Mouse (Mus musculus) limb, embryonic 15.5 days (tissue): ENCODE measurements at regions not wholly inside any gene's neighbourhood (a gene's known extent, or its start where the extent isn't known, plus 50 kb on each side); places are given as distances from the start of the nearest gene placed in this dataset.

ENCODE experiments used
- ATAC-seq: fragments of 200-750 bp; cut with Nextera tagmentation; 2 replicates; pipeline ENCODE4 v1.8.0; 2017; ENCODE audit warnings: low read depth, moderate TSS enrichment; ENCODE audit not compliant: insufficient number of reproducible peaks, low FRiP score, low TSS enrichment
- H3K27ac ChIP-seq: fragments of 300-500 bp; sonication (generic); 2 replicates; pipeline ENCODE4 v1.5.1; 2015; ENCODE audit warnings: moderate library complexity, mild to moderate bottlenecking, inconsistent platforms
- H3K27me3 ChIP-seq: fragments of 300-500 bp; sonication (generic); 2 replicates; pipeline ENCODE4 v1.6.1; 2015; ENCODE audit warnings: inconsistent platforms
- H3K36me3 ChIP-seq: fragments of 300-500 bp; sonication (generic); 2 replicates; pipeline ENCODE4 v1.6.1; 2015; ENCODE audit warnings: inconsistent platforms
- H3K4me1 ChIP-seq: fragments of 300-500 bp; sonication (generic); 2 replicates; pipeline ENCODE4 v1.6.1; 2015; ENCODE audit warnings: inconsistent platforms
- H3K4me2 ChIP-seq: fragments of 300-500 bp; sonication (generic); 2 replicates; pipeline ENCODE4 v1.6.1; 2015; ENCODE audit warnings: mild to moderate bottlenecking, inconsistent platforms
- H3K4me3 ChIP-seq: fragments of 300-500 bp; sonication (generic); 2 replicates; pipeline ENCODE4 v1.5.1; 2015; ENCODE audit warnings: mild to moderate bottlenecking, inconsistent platforms
- H3K9ac ChIP-seq: fragments of 300-500 bp; sonication (generic); 2 replicates; pipeline ENCODE4 v1.6.1; 2015; ENCODE audit warnings: inconsistent platforms
- H3K9me3 ChIP-seq: fragments of 300-500 bp; sonication (generic); 2 replicates; pipeline ENCODE4 v1.6.1; 2016; ENCODE audit warnings: inconsistent platforms
- WGBS: fragments of 180-500 bp; shearing (Covaris S2); methylation state at CpG from one replicate; pipeline ENCODE4 v1.1.7; 2015; 5-methylcytosine and 5-hydroxymethylcytosine counted together

GRCm38 (mm10) chr14:105841888-105842287, 54.7 kb downstream of the Spry2 start:
- Histone ChIP-seq H3K36me3 (no peaks in the 10 kb centered on the region), H3K9me3 (no peaks in the 10 kb centered on the region), H3K27ac (no peak overlapping the region), H3K4me1 (0 out of 2 replicates have a peak, but pooled peaks cover 2% of the 10 kb centered on the region), H3K9ac (no peak overlapping the region), H3K4me2 (no peak overlapping the region), H3K27me3 (no peaks in the 10 kb centered on the region), H3K4me3 (no peak overlapping the region)
- no peak for ATAC-seq

- Histone ChIP-seq H3K9ac (no peak overlapping the region), H3K9me3 (no peaks in the 10 kb centered on the region), H3K4me2 (no peak overlapping the region), H3K36me3 (no peaks in the 10 kb centered on the region), H3K4me1 (0 out of 2 replicates have a peak, but pooled peaks cover 2% of the 10 kb centered on the region), H3K4me3 (no peak overlapping the region), H3K27ac (no peak overlapping the region), H3K27me3 (no peaks in the 10 kb centered on the region)
- WGBS = 65% methylated on average over 3 of the region's 3 CpGs
- ATAC-seq = no peak
These were observed 59.1 kb downstream of the Spry2 start for GRCm38 (mm10) chr14:105837533-105837932.

DNA sequence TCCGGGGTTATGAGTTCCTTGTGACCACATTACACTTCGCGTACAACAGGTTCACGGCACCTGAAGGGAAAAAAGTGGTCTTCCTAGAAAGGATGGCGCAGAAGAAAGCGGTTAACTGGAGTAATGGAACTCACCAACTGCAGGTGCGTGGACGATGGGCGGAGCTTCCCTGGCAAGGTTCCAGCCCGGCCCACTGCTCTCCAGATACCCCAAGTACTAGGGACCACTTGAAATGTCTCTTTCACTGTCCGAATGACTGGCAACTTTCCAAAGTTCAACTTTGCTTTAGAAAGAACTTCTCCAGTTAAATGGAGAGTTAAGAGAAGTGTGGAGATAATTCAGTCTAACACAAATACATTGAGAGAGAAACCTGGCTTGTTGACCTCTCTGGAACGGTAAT, 65.9 kb downstream of the Spry2 start:
- no peaks in the 10 kb centered on the region for H3K36me3 ChIP-seq
- WGBS = 79% methylated on average over 12 of the region's 12 CpGs
- ATAC-seq = no peak
- no peak overlapping the region for H3K4me3 ChIP-seq
- H3K9ac ChIP-seq = no peak overlapping the region
- no peak overlapping the region for H3K4me2 ChIP-seq
- no peaks in the 10 kb centered on the region for H3K4me1 ChIP-seq
- no peaks in the 10 kb centered on the region for H3K9me3 ChIP-seq
- no peaks in the 10 kb centered on the region for H3K27me3 ChIP-seq
- no peak overlapping the region; the same call in 1 of the 2 replicates for H3K27ac ChIP-seq

DNA sequence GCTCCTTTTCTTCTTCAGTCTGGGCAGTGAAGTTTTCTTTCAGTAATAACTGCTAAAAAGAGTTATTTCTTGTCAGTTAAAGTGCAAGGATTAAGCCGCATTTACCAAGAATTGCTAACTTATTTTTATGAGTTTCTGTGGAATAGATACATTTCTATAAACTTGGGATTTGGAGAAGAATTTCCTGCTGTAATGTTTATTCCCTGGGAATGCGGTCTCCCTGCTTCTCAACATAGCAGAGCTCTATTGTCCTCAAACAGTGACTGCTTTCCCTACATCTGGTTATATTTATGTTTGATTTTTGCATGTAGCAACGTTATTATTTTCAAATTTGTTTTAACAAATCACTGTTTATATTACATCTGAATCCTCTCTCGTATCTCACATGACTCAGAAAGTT, 66.3 kb downstream of the Spry2 start:
- Histone ChIP-seq H3K27me3 (no peaks in the 10 kb centered on the region), H3K36me3 (no peaks in the 10 kb centered on the region), H3K9ac (no peak overlapping the region), H3K4me1 (no peaks in the 10 kb centered on the region), H3K4me2 (no peak overlapping the region), H3K4me3 (no peak overlapping the region), H3K9me3 (no peaks in the 10 kb centered on the region), H3K27ac (no peak overlapping the region; the same call in 1 of the 2 replicates)
- no peak for ATAC-seq
- WGBS = 37% methylated on average over 4 of the region's 4 CpGs

GRCm38 (mm10) chr14:105823129-105823528, 73.5 kb downstream of the Spry2 start:
- Histone ChIP-seq H3K4me1 (no peaks in the 10 kb centered on the region), H3K9me3 (no peaks in the 10 kb centered on the region), H3K4me2 (no peak overlapping the region), H3K27me3 (no peaks in the 10 kb centered on the region), H3K9ac (no peak overlapping the region), H3K4me3 (no peak overlapping the region), H3K36me3 (no peaks in the 10 kb centered on the region), H3K27ac (no peak overlapping the region)
- 81% methylated on average over 8 of the region's 8 CpGs for WGBS
- ATAC-seq = no peak

DNA sequence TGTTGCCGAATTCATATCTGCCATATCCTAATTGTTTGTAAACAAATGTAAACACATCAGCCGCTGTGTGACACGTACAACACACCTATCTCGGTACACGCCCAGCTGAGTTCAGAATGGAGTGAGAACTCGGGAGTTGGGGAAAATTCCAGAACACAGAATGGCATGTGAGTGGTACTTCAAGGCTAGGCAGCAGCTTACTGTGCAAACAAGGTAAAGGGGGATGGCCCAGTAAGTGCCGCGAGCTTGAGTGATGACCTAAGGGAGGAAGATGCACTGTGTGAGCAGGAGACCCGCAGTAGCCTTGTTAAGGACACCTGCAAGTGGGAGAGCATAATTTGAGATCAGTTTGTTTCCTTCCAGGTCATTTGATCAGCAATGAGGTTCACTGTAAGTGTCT, 74.0 kb downstream of the Spry2 start:
- Histone ChIP-seq H3K4me1 (no peaks in the 10 kb centered on the region), H3K4me3 (no peak overlapping the region), H3K9ac (no peak overlapping the region), H3K4me2 (no peak overlapping the region), H3K27ac (no peak overlapping the region), H3K27me3 (no peaks in the 10 kb centered on the region), H3K36me3 (no peaks in the 10 kb centered on the region), H3K9me3 (no peaks in the 10 kb centered on the region)
- 88% methylated on average over 9 of the region's 9 CpGs for WGBS
- no peak for ATAC-seq

DNA sequence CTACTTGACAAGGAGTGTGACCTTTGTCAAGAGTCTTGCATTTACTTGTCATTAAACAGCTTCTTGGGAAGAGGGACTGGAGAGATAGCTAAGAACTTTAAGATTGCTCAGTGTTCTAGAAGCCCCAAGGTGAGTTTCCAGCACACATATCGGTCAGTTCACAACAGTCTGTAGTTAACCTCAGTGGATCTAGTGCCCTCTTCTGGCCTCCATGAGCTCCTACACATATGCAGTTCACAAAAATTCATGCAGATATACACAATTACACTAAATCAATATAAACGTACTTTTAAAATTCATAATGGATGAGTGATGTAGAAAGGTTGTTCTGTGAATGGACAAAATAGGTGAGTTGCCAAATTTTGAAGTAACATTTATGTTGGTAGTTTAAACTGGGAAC, 77.1 kb downstream of the Spry2 start:
- no peaks in the 10 kb centered on the region for H3K36me3 ChIP-seq
- no peak overlapping the region for H3K9ac ChIP-seq
- H3K4me2 ChIP-seq = no peak overlapping the region
- H3K27me3 ChIP-seq = no peaks in the 10 kb centered on the region
- no peak overlapping the region for H3K4me3 ChIP-seq
- no peak overlapping the region for H3K27ac ChIP-seq
- ATAC-seq = no peak
- peaks cover 9% of the 10 kb centered on the region for H3K4me1 ChIP-seq
- H3K9me3 ChIP-seq = no peaks in the 10 kb centered on the region
- WGBS = 95% methylated on average over 2 of the region's 2 CpGs

GRCm38 (mm10) chr14:105818841-105819240, 77.8 kb downstream of the Spry2 start:
- WGBS = 91% methylated on average over 3 of the region's 3 CpGs
- no peak overlapping the region for H3K4me3 ChIP-seq
- H3K9ac ChIP-seq = no peak overlapping the region
- peaks cover 9% of the 10 kb centered on the region for H3K4me1 ChIP-seq
- no peaks in the 10 kb centered on the region for H3K27me3 ChIP-seq
- no peaks in the 10 kb centered on the region for H3K36me3 ChIP-seq
- no peak overlapping the region for H3K27ac ChIP-seq
- H3K4me2 ChIP-seq = no peak overlapping the region
- no peak for ATAC-seq
- H3K9me3 ChIP-seq = no peaks in the 10 kb centered on the region

DNA sequence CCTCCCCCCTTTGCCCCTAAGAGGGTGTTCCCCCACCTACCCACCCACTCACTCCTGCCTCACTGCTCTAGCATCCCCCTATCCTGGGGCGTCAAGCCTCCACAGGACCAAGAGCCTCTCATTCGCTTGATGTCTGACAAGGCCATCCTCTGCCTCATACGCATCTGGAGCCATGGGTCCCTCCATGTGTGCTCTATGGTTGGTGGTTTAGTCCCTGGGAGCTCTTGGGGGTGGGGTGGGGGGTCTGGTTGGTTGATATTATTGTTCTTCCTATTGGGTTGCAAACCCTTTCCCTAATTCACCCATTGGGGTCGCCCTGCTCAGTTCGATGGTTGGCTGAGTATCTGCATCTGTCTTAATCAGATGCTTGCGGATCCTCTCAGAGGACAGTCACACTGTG, 79.1 kb downstream of the Spry2 start:
- H3K27me3 ChIP-seq = no peaks in the 10 kb centered on the region
- no peak for ATAC-seq
- no peak overlapping the region for H3K27ac ChIP-seq
- no peaks in the 10 kb centered on the region for H3K36me3 ChIP-seq
- H3K4me2 ChIP-seq = no peak overlapping the region
- peaks cover 9% of the 10 kb centered on the region for H3K4me1 ChIP-seq
- no peak overlapping the region for H3K9ac ChIP-seq
- no peaks in the 10 kb centered on the region for H3K9me3 ChIP-seq
- 96% methylated on average over 6 of the region's 6 CpGs for WGBS
- no peak overlapping the region for H3K4me3 ChIP-seq

GRCm38 (mm10) chr14:105815827-105816226, 80.8 kb downstream of the Spry2 start:
- ATAC-seq = no peak
- Histone ChIP-seq H3K4me3 (peak overlapping the region; percentile 23), H3K9ac (no peak overlapping the region), H3K36me3 (no peaks in the 10 kb centered on the region), H3K4me1 (peaks cover 9% of the 10 kb centered on the region), H3K4me2 (peak overlapping the region; percentile 44), H3K9me3 (no peaks in the 10 kb centered on the region), H3K27me3 (no peaks in the 10 kb centered on the region), H3K27ac (no peak overlapping the region)
- 10% methylated on average over 6 of the region's 6 CpGs for WGBS

DNA sequence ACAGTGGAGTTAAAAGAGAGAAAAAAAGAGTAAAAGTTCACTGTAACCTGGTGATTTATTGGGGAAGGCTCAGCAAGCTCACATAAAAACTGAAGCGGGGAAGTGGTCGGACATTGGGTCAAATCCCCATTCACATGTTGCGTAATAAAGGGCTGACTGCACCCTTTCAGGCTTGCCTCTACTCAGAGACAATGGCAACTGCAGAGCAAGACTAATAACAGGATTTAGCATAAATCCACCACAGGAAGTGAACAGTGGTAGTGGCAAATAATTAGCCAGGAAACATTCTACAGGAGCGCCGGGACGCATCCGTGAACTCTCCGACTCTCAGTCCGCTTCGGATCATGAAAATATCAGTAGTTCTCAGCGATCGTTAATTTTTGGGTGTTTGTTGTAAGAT, 81.3 kb downstream of the Spry2 start:
- Histone ChIP-seq H3K9ac (no peak overlapping the region), H3K27me3 (no peaks in the 10 kb centered on the region), H3K4me2 (peak overlapping the region; percentile 44), H3K27ac (no peak overlapping the region), H3K4me3 (peak overlapping the region; percentile 23), H3K4me1 (peaks cover 9% of the 10 kb centered on the region), H3K36me3 (no peaks in the 10 kb centered on the region), H3K9me3 (no peaks in the 10 kb centered on the region)
- no peak for ATAC-seq
- WGBS = 9% methylated on average over 12 of the region's 12 CpGs

DNA sequence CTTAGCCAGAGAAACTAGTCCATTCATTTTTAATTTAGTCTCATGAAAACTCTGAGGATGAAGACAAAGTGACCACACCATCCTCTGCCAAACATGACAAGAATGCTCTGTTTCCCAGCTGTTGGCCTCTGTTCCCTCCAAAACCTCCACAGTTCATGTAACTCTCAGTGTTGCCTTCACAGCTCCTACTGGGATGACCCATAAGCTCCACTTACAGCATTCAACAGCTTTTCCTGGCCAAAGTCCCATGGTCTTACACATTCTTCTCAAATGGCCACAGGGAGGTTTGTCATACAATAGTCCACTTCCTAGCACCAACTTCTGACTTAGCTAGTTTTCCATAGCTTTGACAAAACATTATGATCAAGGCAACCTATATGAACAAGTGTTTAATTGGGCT, 83.0 kb downstream of the Spry2 start:
- no peaks in the 10 kb centered on the region for H3K9me3 ChIP-seq
- H3K4me2 ChIP-seq = no peak overlapping the region
- no peak overlapping the region for H3K9ac ChIP-seq
- H3K36me3 ChIP-seq = no peaks in the 10 kb centered on the region
- ATAC-seq = no peak
- no peaks in the 10 kb centered on the region for H3K27me3 ChIP-seq
- H3K4me1 ChIP-seq = peaks cover 9% of the 10 kb centered on the region
- no peak overlapping the region for H3K27ac ChIP-seq
- H3K4me3 ChIP-seq = no peak overlapping the region

- H3K4me3 ChIP-seq = no peak overlapping the region
- no peaks in the 10 kb centered on the region for H3K9me3 ChIP-seq
- WGBS = 86% methylated on average over 6 of the region's 6 CpGs
- peaks cover 9% of the 10 kb centered on the region for H3K4me1 ChIP-seq
- no peak overlapping the region for H3K4me2 ChIP-seq
- no peak overlapping the region for H3K9ac ChIP-seq
- no peak for ATAC-seq
- no peak overlapping the region for H3K27ac ChIP-seq
- H3K36me3 ChIP-seq = no peaks in the 10 kb centered on the region
- H3K27me3 ChIP-seq = no peaks in the 10 kb centered on the region
These were observed 83.5 kb downstream of the Spry2 start for GRCm38 (mm10) chr14:105813097-105813496.
